Mouse (Mus musculus) small intestine, adult 2 months (tissue): ENCODE results near the gene Naip1. TPM values are rescaled to one million over a fixed set of nuclear protein-coding genes. Genes with fewer than 3 reads are reported as not detected.
"Not testable (repeated sequence)": the region's sequence is repeated elsewhere in the genome, so short reads cannot be mapped to it uniquely, and the experiment has no call there.

Experiments used
- H3K27ac ChIP-seq: fragments of 200-500 bp; 2 replicates; pipeline ENCODE4 v1.5.1; 2012; ENCODE audit warnings: low read depth, low read length, control low read depth, inconsistent platforms; ENCODE audit not compliant: insufficient read depth
- H3K27me3 ChIP-seq: fragments of 200-500 bp; 2 replicates; pipeline ENCODE4 v1.6.1; 2012; ENCODE audit warnings: mild to moderate bottlenecking, moderate library complexity, low read length, inconsistent platforms; ENCODE audit not compliant: control insufficient read depth, insufficient read depth
- H3K36me3 ChIP-seq: fragments of 200-500 bp; 2 replicates; pipeline ENCODE4 v1.6.1; 2012; ENCODE audit warnings: mild to moderate bottlenecking, low read length, control low read depth, inconsistent platforms; ENCODE audit not compliant: control insufficient read depth, insufficient read depth
- H3K4me1 ChIP-seq: fragments of 200-500 bp; 2 replicates; pipeline ENCODE4 v1.6.1; 2012; ENCODE audit warnings: low read length, inconsistent platforms, mixed read lengths; ENCODE audit not compliant: control insufficient read depth, insufficient read depth, insufficient read length
- H3K4me3 ChIP-seq: fragments of 200-500 bp; 2 replicates; pipeline ENCODE4 v1.5.1; 2012; ENCODE audit warnings: low read depth, mild to moderate bottlenecking, control low read depth, inconsistent platforms, low read length, moderate library complexity
- CTCF ChIP-seq: fragments of 200-500 bp; IDR thresholded peaks from 2 replicates; pipeline ENCODE4 v1.5.1; 2012; ENCODE audit warnings: low read depth, mild to moderate bottlenecking, control low read depth, inconsistent platforms, low read length, moderate library complexity, mixed read lengths; ENCODE audit not compliant: insufficient replicate concordance, insufficient read length; ENCODE audit errors: extremely low read depth
- POLR2A ChIP-seq: fragments of 200-500 bp; IDR thresholded peaks from 2 replicates; pipeline ENCODE4 v1.6.1; 2012; ENCODE audit warnings: low read depth, mild to moderate bottlenecking, control low read depth, inconsistent platforms, low read length, moderate library complexity
- WGBS: fragments of 180-500 bp; shearing (Covaris S2); methylation state at CpG from one replicate; pipeline ENCODE4 v1.1.7; 2018; 5-methylcytosine and 5-hydroxymethylcytosine counted together
- polyA plus RNA-seq: library from polyadenylated mRNA; depleted of rRNA; stranded (reverse); fragments of >200 nt; gene quantifications from 2 replicates; pipeline ENCODE4 v1.2.3, GENCODE M21; 2012; rRNA removed

Gene Naip1
- polyA plus RNA-seq, 1 experiment: 7.6 TPM

DNA sequence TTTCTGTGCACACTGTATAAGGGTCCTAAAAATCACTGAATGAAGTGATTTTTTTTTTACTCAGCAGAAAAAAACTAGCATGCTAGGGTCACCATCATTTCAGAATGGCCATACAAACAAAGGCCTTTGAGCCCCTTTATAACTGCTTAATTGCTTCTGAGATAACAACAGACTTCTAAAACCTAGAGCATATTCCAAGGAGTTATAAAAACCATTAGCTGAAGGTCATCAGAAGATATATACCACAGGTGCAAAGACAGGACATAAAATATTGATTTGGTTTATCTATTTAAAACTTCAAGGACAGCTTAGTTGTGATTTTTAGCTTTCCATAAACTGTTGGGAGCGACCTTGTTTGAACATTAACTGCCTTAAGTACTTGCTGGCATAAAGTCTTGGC, 38.2 kb downstream of the Naip1 start:
- 20% methylated on average over 1 of the region's 1 CpGs for WGBS
- H3K4me3 ChIP-seq: no peak overlapping the region
- peaks cover 23% of the 10 kb centered on the region for H3K36me3 ChIP-seq
- TF ChIP-seq CTCF: no peak
- no peak for TF ChIP-seq POLR2A
- H3K4me1 ChIP-seq: peaks cover 12% of the 10 kb centered on the region; the same call in 1 of the 2 replicates
- no peaks in the 10 kb centered on the region for H3K27me3 ChIP-seq
- H3K27ac ChIP-seq: no peak overlapping the region

DNA sequence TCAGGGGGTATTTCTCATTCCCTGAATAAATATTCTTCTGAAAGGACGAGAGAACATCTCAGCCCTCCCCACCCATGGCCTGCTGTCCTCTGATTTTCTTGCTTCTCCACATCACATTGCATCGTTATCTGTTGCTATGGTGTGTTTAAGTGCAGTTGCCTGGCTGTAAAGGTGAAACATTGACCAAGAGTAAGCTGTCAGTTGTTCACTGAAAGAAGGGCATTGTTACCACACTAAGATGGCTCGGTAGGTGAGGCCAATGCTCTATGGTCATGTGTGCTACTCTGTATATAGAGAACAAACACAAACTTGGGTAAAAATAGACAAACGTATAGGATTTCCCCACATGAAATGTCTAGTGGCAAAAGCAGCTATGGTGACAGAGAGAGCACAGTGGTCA, 42.8 kb downstream of the Naip1 start:
- Histone ChIP-seq H3K27me3 (no peaks in the 10 kb centered on the region), H3K27ac (no peak overlapping the region), H3K36me3 (peaks cover 16% of the 10 kb centered on the region), H3K4me1 (peaks cover 7% of the 10 kb centered on the region; the same call in 1 of the 2 replicates), H3K4me3 (no peak overlapping the region)
- TF ChIP-seq CTCF (no peak), POLR2A (no peak)
- 27% methylated on average over 4 of the region's 4 CpGs for WGBS

DNA sequence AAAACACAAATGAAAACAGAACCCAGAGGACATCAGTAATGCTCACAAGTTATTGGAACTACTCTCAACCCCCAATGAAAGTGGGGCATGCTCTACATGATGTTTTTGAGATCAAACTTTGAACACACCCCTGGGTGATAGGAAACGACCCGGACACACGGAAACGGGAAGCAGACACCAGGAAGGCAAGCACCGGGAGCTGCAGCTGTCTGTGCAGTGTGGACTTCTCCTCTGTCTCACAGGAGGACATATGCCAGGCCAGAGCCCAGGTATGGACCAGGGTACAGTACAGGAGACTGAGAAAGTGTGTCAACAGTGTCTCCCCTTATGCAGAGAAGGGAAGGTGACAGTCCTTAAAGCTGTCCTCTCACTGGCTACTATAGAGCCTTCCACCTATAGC, 43.5 kb downstream of the Naip1 start:
- Histone ChIP-seq H3K27ac (no peak overlapping the region), H3K4me3 (no peak overlapping the region), H3K36me3 (peaks cover 16% of the 10 kb centered on the region), H3K27me3 (no peaks in the 10 kb centered on the region), H3K4me1 (peaks cover 6% of the 10 kb centered on the region; the same call in 1 of the 2 replicates)
- no peak for TF ChIP-seq CTCF
- no peak for TF ChIP-seq POLR2A
- 24% methylated on average over 5 of the region's 5 CpGs for WGBS

DNA sequence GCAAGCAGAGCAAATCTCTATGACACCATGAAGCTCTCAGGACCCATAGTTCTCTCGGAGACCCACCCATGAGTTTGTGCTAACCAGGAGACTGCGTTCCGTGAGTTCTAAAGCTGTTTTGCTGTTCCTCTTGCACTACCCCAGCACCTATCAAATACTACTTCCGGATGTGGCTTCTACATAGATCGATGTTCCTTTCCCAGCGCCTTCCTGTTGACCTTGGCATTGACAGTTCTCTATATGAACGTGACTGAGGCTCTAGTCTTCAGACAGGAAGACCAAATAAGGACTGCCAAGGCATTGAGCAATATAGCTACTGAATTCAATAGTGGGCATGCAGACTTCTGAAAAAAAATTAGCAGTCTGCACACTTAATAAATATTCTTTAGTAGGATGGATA, 44.4 kb downstream of the Naip1 start:
- 87% methylated on average over 7 of the region's 7 CpGs for WGBS

DNA sequence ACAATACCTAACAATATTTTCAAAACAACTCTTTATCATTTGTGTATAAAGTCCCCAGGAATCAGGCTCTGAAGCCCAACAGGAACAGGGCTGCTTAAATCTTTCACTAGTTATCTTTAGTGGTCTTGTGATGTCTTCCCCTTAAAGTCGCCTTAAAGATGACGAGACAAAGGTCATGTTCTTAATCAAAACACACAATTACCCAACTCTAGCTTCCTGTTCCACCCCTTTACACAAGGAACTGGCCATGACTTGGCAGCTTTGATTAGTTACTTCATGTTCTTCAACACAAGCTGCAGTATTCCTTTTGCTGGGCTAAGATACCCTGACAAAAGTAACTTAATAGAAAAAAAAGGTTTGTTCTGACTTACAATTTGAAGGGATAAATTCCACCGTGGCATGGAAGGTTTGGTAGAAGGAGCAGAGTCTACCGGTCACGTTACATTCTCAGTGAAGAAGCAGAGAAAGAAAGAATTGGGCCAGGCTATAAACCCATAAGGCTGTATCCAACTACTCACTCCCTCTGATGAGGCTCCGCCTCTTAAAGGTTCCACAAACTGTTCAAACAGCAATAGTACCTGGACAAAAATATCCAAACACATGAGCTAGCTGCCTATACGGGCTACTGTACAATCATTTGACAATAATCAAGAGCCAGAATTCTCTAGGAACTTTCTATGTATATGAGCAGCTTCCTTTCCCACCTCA, 49.6 kb downstream of the Naip1 start:
- H3K27ac ChIP-seq: peak overlapping the region; percentile 82
- H3K4me3 ChIP-seq, H3K36me3 ChIP-seq, H3K27me3 ChIP-seq, H3K4me1 ChIP-seq: not testable (repeated sequence)
- 20% methylated on average over 7 of the region's 7 CpGs for WGBS

More for the DNA sequence above, 44.4 kb downstream of the Naip1 start:
- H3K36me3 ChIP-seq: peaks cover 16% of the 10 kb centered on the region
- H3K27ac ChIP-seq: no peak overlapping the region
- peaks cover 4% of the 10 kb centered on the region; the same call in 1 of the 2 replicates for H3K4me1 ChIP-seq
- no peaks in the 10 kb centered on the region for H3K27me3 ChIP-seq
- no peak for TF ChIP-seq CTCF
- TF ChIP-seq POLR2A: no peak
- H3K4me3 ChIP-seq: no peak overlapping the region

DNA sequence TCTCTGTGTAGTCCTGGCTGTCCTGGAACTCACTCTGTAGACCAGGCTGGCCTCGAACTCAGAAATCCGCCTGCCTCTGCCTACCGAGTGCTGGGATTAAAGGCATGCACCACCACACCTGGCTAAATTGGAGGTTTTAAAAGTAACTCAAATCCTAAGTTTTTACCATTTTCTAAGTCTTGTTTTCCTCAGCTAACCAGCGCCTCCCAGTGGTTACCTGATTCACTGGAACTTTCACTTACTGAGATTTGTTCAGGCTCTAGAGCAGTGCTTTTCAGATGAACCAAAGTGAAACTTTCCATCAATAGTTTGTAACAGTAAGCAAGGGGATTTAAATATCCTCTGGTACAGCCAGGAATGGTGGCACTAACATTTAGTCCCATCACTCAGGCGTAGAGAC, 61.6 kb downstream of the Naip1 start:
- not testable (repeated sequence) for H3K4me1 ChIP-seq, H3K27me3 ChIP-seq, H3K4me3 ChIP-seq, H3K36me3 ChIP-seq, H3K27ac ChIP-seq
- 45% methylated on average over 5 of the region's 5 CpGs for WGBS

DNA sequence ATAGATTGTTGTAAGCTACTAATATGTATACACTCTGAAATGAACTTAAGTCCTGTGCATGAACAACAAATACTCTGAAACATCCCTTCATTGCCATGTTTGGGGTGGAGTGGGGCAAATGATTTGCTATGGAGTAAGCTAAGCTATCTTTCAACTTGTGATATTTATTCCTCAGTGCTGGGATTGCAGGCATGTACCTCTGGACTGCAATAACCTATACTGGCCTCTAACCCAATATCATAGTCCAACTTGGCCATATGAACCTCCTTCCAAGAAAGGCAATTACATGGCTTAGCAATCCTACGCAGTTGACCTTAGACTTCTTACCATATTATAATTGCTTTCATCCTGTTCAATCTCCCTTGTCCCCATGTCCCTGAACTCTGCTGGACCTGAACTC, 82.1 kb downstream of the Naip1 start:
- WGBS: 63% methylated on average over 1 of the region's 1 CpGs
- Histone ChIP-seq H3K4me1 (peaks cover 5% of the 10 kb centered on the region; the same call in 1 of the 2 replicates), H3K27me3 (no peaks in the 10 kb centered on the region), H3K4me3 (no peak overlapping the region), H3K36me3 (peaks cover 1% of the 10 kb centered on the region), H3K27ac (peak overlapping the region; percentile 43)
- TF ChIP-seq CTCF: no peak
- no peak for TF ChIP-seq POLR2A

Other genes starting within 250 kb of the Naip1 start
- gene Naip5, start 206.5 kb downstream of the Naip1 start, polyA plus RNA-seq: 4.8 and 38.1 TPM in 2 replicates
- gene Naip6, start 135.2 kb downstream of the Naip1 start, polyA plus RNA-seq: 7.1 and 61.1 TPM in 2 replicates
- 4.3 and 9.1 TPM in 2 replicates for gene Gtf2h2, start 39.7 kb upstream of the Naip1 start, polyA plus RNA-seq
- gene Ocln, start 99.8 kb upstream of the Naip1 start, polyA plus RNA-seq: 7.4 and 23.3 TPM in 2 replicates
- gene Marveld2, start 164.1 kb upstream of the Naip1 start, polyA plus RNA-seq: 8.0 and 18.3 TPM in 2 replicates
- 5.5 and 10.0 TPM in 2 replicates for gene Ak6, start 198.1 kb upstream of the Naip1 start, polyA plus RNA-seq
- 0.42 and 0.75 TPM in 2 replicates for gene Rad17, start 198.2 kb upstream of the Naip1 start, polyA plus RNA-seq
- gene Taf9, start 198.7 kb upstream of the Naip1 start, polyA plus RNA-seq: 0.13 and 0.63 TPM in 2 replicates
- gene Ccdc125, start 216.8 kb upstream of the Naip1 start, polyA plus RNA-seq: 0.39 and 0.41 TPM in 2 replicates